Mouse (Mus musculus): ENCODE results near the gene Defb21. TPM values are rescaled to one million over a fixed set of nuclear protein-coding genes. Genes with fewer than 3 reads are reported as not detected.

The Defb21 gene
- total and polyA plus RNA-seq, 3 experiments: not detected

- Histone ChIP-seq H3K4me1 (ENCODE audit: control insufficient read depth in 1 of 2, insufficient read depth in 2 of 2) (peaks cover 11 to 21% of the 10 kb centered on the region in 2 experiments), H3K79me2 (replicated peaks; ENCODE audit: control insufficient read depth, extremely low read depth, insufficient read depth, poor library complexity, severe bottlenecking) (no peaks in the 10 kb centered on the region), H3K9me3 (replicated peaks; ENCODE audit: low read length) (no peaks in the 10 kb centered on the region), H3K4me3 (replicated peaks in 1 of 3; ENCODE audit: low read depth in 2 of 3, low read length in 2 of 3, poor library complexity in 1 of 3) (no peak overlapping the region), H3K36me3 (replicated peaks in 1 of 2; ENCODE audit: control insufficient read depth in 1 of 2, insufficient read depth in 1 of 2, low read length in 1 of 2) (no peaks in the 10 kb centered on the region), H3K27ac (ENCODE audit: insufficient read depth, low read depth) (no peak overlapping the region), H3K27me3 (replicated peaks) (no peaks in the 10 kb centered on the region), H3K4me2 (ENCODE audit: insufficient read depth, low read depth, poor library complexity, severe bottlenecking) (no peak overlapping the region), H3K9ac (ENCODE audit: insufficient read depth, low read depth) (no peak overlapping the region)
- dilution Hi-C loops (cut with MboI; ENCODE audit: extremely low pct_ligation_motif_present, extremely low pct_unique_long_range_greater_than_20kb, low sequenced_read_pairs): no loop called here
- no peak for DNase-seq (ENCODE audit: extremely low read depth)
- TF ChIP-seq IRF4 (IDR thresholded peaks at IDR 0.05; ENCODE audit: low read depth, low read length) (peak; percentile 44; the same call in 1 of the 2 replicates), KAT2A (IDR thresholded peaks at IDR 0.05; ENCODE audit: insufficient replicate concordance, low read length) (no peak), MXI1 (IDR thresholded peaks at IDR 0.05; ENCODE audit: low read depth, low read length) (no peak), RCOR1 (conservative IDR thresholded peaks at IDR 0.05; ENCODE audit: low read depth, low read length) (no peak), GABPA (IDR thresholded peaks at IDR 0.05; ENCODE audit: insufficient replicate concordance, low read depth, low read length) (no peak), ELF1 (IDR thresholded peaks at IDR 0.05; ENCODE audit: low read depth, low read length) (no peak), USF1 (IDR thresholded peaks at IDR 0.05; ENCODE audit: low read depth, low read length) (no peak), UBTF (IDR thresholded peaks at IDR 0.05; ENCODE audit: low read depth, low read length) (no peak), MAFK (IDR thresholded peaks at IDR 0.05; ENCODE audit: insufficient replicate concordance, low read length) (no peak), EP300 (IDR thresholded peaks at IDR 0.05; ENCODE audit: low read length) (0 out of 2 replicates have a peak, but pooled peaks have one; percentile 39), CHD1 (IDR thresholded peaks at IDR 0.05; ENCODE audit: low read depth, low read length) (no peak), TCF12 (IDR thresholded peaks at IDR 0.05; ENCODE audit: low read depth, low read length) (0 out of 2 replicates have a peak, but pooled peaks have one; percentile 17), ZKSCAN1 (IDR thresholded peaks at IDR 0.05; ENCODE audit: borderline replicate concordance, low read depth, low read length) (no peak), MYC (IDR thresholded peaks at IDR 0.05; ENCODE audit: low read depth, low read length) (no peak), SIN3A (IDR thresholded peaks at IDR 0.05; ENCODE audit: low read length) (no peak), JUND (conservative IDR thresholded peaks at IDR 0.05; ENCODE audit: low read depth, low read length) (no peak), CHD2 (IDR thresholded peaks at IDR 0.05; ENCODE audit: low read length) (no peak), E2F4 (IDR thresholded peaks at IDR 0.05; ENCODE audit: insufficient replicate concordance, low read depth, low read length) (no peak), RAD21 (IDR thresholded peaks at IDR 0.05; ENCODE audit: low read depth, low read length) (no peak), POLR2A (IDR thresholded peaks at IDR 0.05; ENCODE audit: low read depth, low read length) (no peak), MAX (IDR thresholded peaks at IDR 0.05; ENCODE audit: low read length) (no peak), NELFE (IDR thresholded peaks at IDR 0.05; ENCODE audit: low read depth, low read length) (no peak), MEF2A (IDR thresholded peaks at IDR 0.05; ENCODE audit: borderline replicate concordance, low read depth, low read length) (peak; percentile 87), CTCF (conservative IDR thresholded peaks at IDR 0.05 in 1 of 2, IDR thresholded peaks at IDR 0.05 in 1 of 2; ENCODE audit: low read depth in 2 of 2, low read length in 2 of 2) (no peak), MAZ (IDR thresholded peaks at IDR 0.05; ENCODE audit: low read depth, low read length) (no peak), HCFC1 (IDR thresholded peaks at IDR 0.05; ENCODE audit: low read depth, low read length) (no peak), BHLHE40 (IDR thresholded peaks at IDR 0.05; ENCODE audit: low read depth, low read length) (no peak), ETS1 (conservative IDR thresholded peaks at IDR 0.05; ENCODE audit: low read depth, low read length) (peak; percentile 78), TBP (conservative IDR thresholded peaks at IDR 0.05; ENCODE audit: low read depth, low read length) (no peak), ZMIZ1 (IDR thresholded peaks at IDR 0.05; ENCODE audit: low read depth, low read length) (no peak)
- in situ Hi-C loops (cut with MboI; ENCODE audit: low pct_ligation_motif_present, low pct_unique_long_range_greater_than_20kb, low sequenced_read_pairs): loop anchor here (5.0 kb wide), 2 partner anchors 51 to 216 kb away; partner anchors contain the start of genes Bcl2l1 and H13
Measured at GRCm38 (mm10) chr2:152616470-152616869, 43.9 kb downstream of the Defb21 start.

Data from CH12.LX (cell line).